Mouse (Mus musculus) left cerebral cortex, postnatal 4 days (tissue): ENCODE results near the gene Kcnk3. TPM values are rescaled to one million over a fixed set of nuclear protein-coding genes. Genes with fewer than 3 reads are reported as not detected.

Experiments
- DNase-seq: peaks from one replicate; pipeline ENCODE4 v3.0.0-alpha.2; 2022
- intact Hi-C: fragments of 180-260 bp; cut with DNase I; formaldehyde crosslinking; loops from one replicate; pipeline ENCODE4 v1.15.1; 2025
- total RNA-seq, 2 experiments: library from RNA; stranded (reverse); gene quantifications; 2 replicates each; pipeline ENCODE4 v1.2.3; 2021

The Kcnk3 gene
- total RNA-seq, result 10 to 100 TPM; 14.1 to 15.1 TPM

- DNase-seq, result peak; percentile 44
- intact Hi-C loops, result no loop called here
Observed at GRCm38 (mm10) chr5:30587681-30588300, at the start of gene Kcnk3. Gene Kcnk3, plus strand, starts transcription at chr5:30588170.

GRCm38 (mm10) chr5:30545698-30546097 lies 42.3 kb upstream of the Kcnk3 start, which contains the start of gene Cib4:
Gene Cib4, minus strand, starts transcription at chr5:30545836.
- DNase-seq, result no peak
- intact Hi-C loops, result no loop called here

- DNase-seq, result no peak
- intact Hi-C loops, result no loop called here
Observed at GRCm38 (mm10) chr5:30548681-30549080, 39.3 kb upstream of the Kcnk3 start.

GRCm38 (mm10) chr5:30550334-30551021 lies 37.5 kb upstream of the Kcnk3 start:
- intact Hi-C loops, result no loop called here
- peak; percentile 60 for DNase-seq

- intact Hi-C loops, result no loop called here
Observed at GRCm38 (mm10) chr5:30551022-30551638, 36.8 kb upstream of the Kcnk3 start.

GRCm38 (mm10) chr5:30552006-30552405 lies 36.0 kb upstream of the Kcnk3 start:
- no peak for DNase-seq
- intact Hi-C loops, result no loop called here

More at GRCm38 (mm10) chr5:30551022-30551638, 36.8 kb upstream of the Kcnk3 start:
- DNase-seq, result no peak

- intact Hi-C loops, result no loop called here
- no peak for DNase-seq
Observed at GRCm38 (mm10) chr5:30553936-30554335, 34.0 kb upstream of the Kcnk3 start.

- no peak for DNase-seq
- intact Hi-C loops, result no loop called here
Observed at GRCm38 (mm10) chr5:30554981-30555380, 33.0 kb upstream of the Kcnk3 start.

- DNase-seq, result no peak
- intact Hi-C loops, result no loop called here
Observed at GRCm38 (mm10) chr5:30556284-30556683, 31.7 kb upstream of the Kcnk3 start.

- intact Hi-C loops, result no loop called here
- DNase-seq, result no peak
Observed at GRCm38 (mm10) chr5:30559421-30559820, 28.5 kb upstream of the Kcnk3 start.

- intact Hi-C loops, result no loop called here
- no peak for DNase-seq
Observed at GRCm38 (mm10) chr5:30559986-30560493, 27.9 kb upstream of the Kcnk3 start.

GRCm38 (mm10) chr5:30568479-30568878 lies 19.5 kb upstream of the Kcnk3 start:
- intact Hi-C loops, result no loop called here
- DNase-seq, result no peak

GRCm38 (mm10) chr5:30571820-30572219 lies 16.1 kb upstream of the Kcnk3 start:
- intact Hi-C loops, result no loop called here
- no peak for DNase-seq

- no peak for DNase-seq
- intact Hi-C loops, result no loop called here
Observed at GRCm38 (mm10) chr5:30574367-30574766, 13.6 kb upstream of the Kcnk3 start.

- DNase-seq, result no peak
- intact Hi-C loops, result no loop called here
Observed at GRCm38 (mm10) chr5:30576233-30576632, 11.7 kb upstream of the Kcnk3 start.

GRCm38 (mm10) chr5:30577251-30577650 lies 10.7 kb upstream of the Kcnk3 start:
- DNase-seq, result no peak
- intact Hi-C loops, result no loop called here

- intact Hi-C loops, result no loop called here
Observed at GRCm38 (mm10) chr5:30577654-30578310, 10.2 kb upstream of the Kcnk3 start.

GRCm38 (mm10) chr5:30578445-30579080 lies 9.4 kb upstream of the Kcnk3 start:
- intact Hi-C loops, result no loop called here

More at GRCm38 (mm10) chr5:30577654-30578310, 10.2 kb upstream of the Kcnk3 start:
- DNase-seq, result peak; percentile 83

GRCm38 (mm10) chr5:30580725-30581124 lies 7.2 kb upstream of the Kcnk3 start:
- DNase-seq, result no peak
- intact Hi-C loops, result no loop called here

More at GRCm38 (mm10) chr5:30578445-30579080, 9.4 kb upstream of the Kcnk3 start:
- DNase-seq, result no peak

GRCm38 (mm10) chr5:30582017-30582416 lies 6.0 kb upstream of the Kcnk3 start:
- intact Hi-C loops, result no loop called here
- no peak for DNase-seq

GRCm38 (mm10) chr5:30586616-30587015 lies 1.4 kb upstream of the Kcnk3 start:
- DNase-seq, result peak; percentile 68
- intact Hi-C loops, result no loop called here
